Mouse (Mus musculus) thymus, adult 18-20 months (tissue): ENCODE measurements around the gene Lsg1.
A peak's percentile ranks its signal among the peaks of the same experiment; 100 is the strongest.

Source experiments
- DNase-seq, 2 experiments: peaks; one replicate each; pipeline ENCODE4 v3.0.0; 2022; ENCODE audit warnings: mixed read lengths in 2 of 2

The Lsg1 gene

GRCm38 (mm10) chr16:30600431-30601045 lies 13.1 kb upstream of the Lsg1 start:
- peak in 1 of 2 experiments; percentile 19 for DNase-seq

- peak; percentile 60 to 69 for DNase-seq
These were observed 12.3 kb upstream of the Lsg1 start, which contains the start of gene Fam43a for GRCm38 (mm10) chr16:30599491-30600268. Fam43a (plus strand) TSS chr16:30599723.

- peak; percentile 54 to 60 for DNase-seq
These were observed 9.7 kb upstream of the Lsg1 start for GRCm38 (mm10) chr16:30596959-30597681.

GRCm38 (mm10) chr16:30595835-30596557 lies 8.6 kb upstream of the Lsg1 start:
- no peak for DNase-seq

- DNase-seq = no peak
These were observed 8.0 kb upstream of the Lsg1 start for GRCm38 (mm10) chr16:30595356-30595755.

GRCm38 (mm10) chr16:30591990-30592389 lies 4.6 kb upstream of the Lsg1 start:
- no peak for DNase-seq

- no peak for DNase-seq
These were observed 3.1 kb upstream of the Lsg1 start for GRCm38 (mm10) chr16:30590264-30591209.

GRCm38 (mm10) chr16:30586935-30587493 lies 378 bp downstream of the Lsg1 start:
- DNase-seq = no peak

- DNase-seq = no peak
These were observed 6.6 kb downstream of the Lsg1 start for GRCm38 (mm10) chr16:30580765-30581164.

GRCm38 (mm10) chr16:30576392-30576791 lies 11.0 kb downstream of the Lsg1 start:
- DNase-seq = no peak

- DNase-seq = no peak
These were observed 11.6 kb downstream of the Lsg1 start for GRCm38 (mm10) chr16:30575815-30576214.

- no peak for DNase-seq
These were observed 15.2 kb downstream of the Lsg1 start for GRCm38 (mm10) chr16:30572239-30572638.

GRCm38 (mm10) chr16:30571378-30571777 lies 16.0 kb downstream of the Lsg1 start:
- DNase-seq = no peak

GRCm38 (mm10) chr16:30570173-30570572 lies 17.2 kb downstream of the Lsg1 start:
- no peak for DNase-seq

GRCm38 (mm10) chr16:30565631-30566030 lies 21.8 kb downstream of the Lsg1 start:
- no peak for DNase-seq

- DNase-seq = no peak
These were observed 26.8 kb downstream of the Lsg1 start for GRCm38 (mm10) chr16:30560601-30561000.

- no peak for DNase-seq
These were observed 27.9 kb downstream of the Lsg1 start for GRCm38 (mm10) chr16:30559312-30559992.

GRCm38 (mm10) chr16:30554109-30554508 lies 33.3 kb downstream of the Lsg1 start:
- DNase-seq = no peak

- no peak for DNase-seq
These were observed 34.6 kb downstream of the Lsg1 start for GRCm38 (mm10) chr16:30552621-30553338.

GRCm38 (mm10) chr16:30550748-30551192 lies 36.6 kb downstream of the Lsg1 start, which contains the start of gene Tmem44:
Tmem44 (minus strand) TSS chr16:30550842.
- DNase-seq = no peak
